Mouse (Mus musculus) liver, embryonic 12.5 days (tissue): Measurements from ENCODE around the gene Efna3. TPM values are rescaled to one million over a fixed set of nuclear protein-coding genes. Genes with fewer than 3 reads are reported as not detected.

Experiments used
- polyA plus RNA-seq: library from polyadenylated mRNA; unstranded; fragments of >200 nt; fragmentation: Nextera tagmentation; extraction: Ambion mirVana; gene quantifications from 2 replicates; pipeline ENCODE4 v1.2.1, GENCODE M21; 2016

Efna3 gene
- polyA plus RNA-seq, 1 experiment from 2014 or later: 1.0 TPM

Other genes with a start within 250 kb of the Efna3 start
- gene Rusc1, start 229.7 kb downstream of the Efna3 start, polyA plus RNA-seq: 7.7 and 8.8 TPM in 2 replicates
- 0.06 TPM in 1 of 2 replicates, not detected in the other for gene Gm43738, start 221.9 kb downstream of the Efna3 start, polyA plus RNA-seq
- 284 and 291 TPM in 2 replicates for gene Fdps, start 221.0 kb downstream of the Efna3 start, polyA plus RNA-seq
- gene Pklr, start 186.8 kb downstream of the Efna3 start, polyA plus RNA-seq: 162 and 171 TPM in 2 replicates
- 0.81 and 0.86 TPM in 2 replicates for gene Hcn3, start 162.8 kb downstream of the Efna3 start, polyA plus RNA-seq
- gene Clk2, start 158.2 kb downstream of the Efna3 start, polyA plus RNA-seq: 21.1 and 21.2 TPM in 2 replicates
- gene Scamp3, start 145.5 kb downstream of the Efna3 start, polyA plus RNA-seq: 79.8 and 86.3 TPM in 2 replicates
- 5.3 and 6.6 TPM in 2 replicates for gene Fam189b, start 139.8 kb downstream of the Efna3 start, polyA plus RNA-seq
- 26.6 and 26.7 TPM in 2 replicates for gene Gba, start 120.0 kb downstream of the Efna3 start, polyA plus RNA-seq
- 1.7 and 3.1 TPM in 2 replicates for gene Thbs3, start 107.8 kb downstream of the Efna3 start, polyA plus RNA-seq
- gene Mtx1, start 95.9 kb downstream of the Efna3 start, polyA plus RNA-seq: 160 and 167 TPM in 2 replicates
- 0.13 TPM in 1 of 2 replicates, not detected in the other for gene Muc1, start 93.9 kb downstream of the Efna3 start, polyA plus RNA-seq
- gene Krtcap2, start 77.0 kb downstream of the Efna3 start, polyA plus RNA-seq: 170 and 187 TPM in 2 replicates
- gene Trim46, start 76.7 kb downstream of the Efna3 start, polyA plus RNA-seq: 0.31 and 0.38 TPM in 2 replicates
- 72.3 and 73.6 TPM in 2 replicates for gene Dpm3, start 63.6 kb downstream of the Efna3 start, polyA plus RNA-seq
- 19.3 and 21.6 TPM in 2 replicates for gene Slc50a1, start 52.4 kb downstream of the Efna3 start, polyA plus RNA-seq
- 5.2 and 5.3 TPM in 2 replicates for gene Efna1, start 41.8 kb downstream of the Efna3 start, polyA plus RNA-seq
- 2.1 and 2.3 TPM in 2 replicates for gene Efna4, start 15.1 kb upstream of the Efna3 start, polyA plus RNA-seq
- 14.1 and 14.5 TPM in 2 replicates for gene Adam15, start 27.0 kb upstream of the Efna3 start, polyA plus RNA-seq
- gene Dcst2, start 39.0 kb upstream of the Efna3 start, polyA plus RNA-seq: 0.05 and 0.06 TPM in 2 replicates
- not detected in 2 replicates for gene Dcst1, start 42.3 kb upstream of the Efna3 start, polyA plus RNA-seq
- 1.2 and 1.6 TPM in 2 replicates for gene Zbtb7b, start 71.8 kb upstream of the Efna3 start, polyA plus RNA-seq
- gene Lenep, start 79.8 kb upstream of the Efna3 start, polyA plus RNA-seq: not detected in 2 replicates
- gene Flad1, start 88.9 kb upstream of the Efna3 start, polyA plus RNA-seq: 21.6 and 22.9 TPM in 2 replicates
- gene Cks1b, start 95.4 kb upstream of the Efna3 start, polyA plus RNA-seq: 310 and 316 TPM in 2 replicates
- 56.8 and 63.3 TPM in 2 replicates for gene Shc1, start 95.5 kb upstream of the Efna3 start, polyA plus RNA-seq
- gene Pygo2, start 107.2 kb upstream of the Efna3 start, polyA plus RNA-seq: 22.7 and 23.1 TPM in 2 replicates
- 8.3 and 9.2 TPM in 2 replicates for gene Pbxip1, start 113.7 kb upstream of the Efna3 start, polyA plus RNA-seq
- gene Pmvk, start 131.6 kb upstream of the Efna3 start, polyA plus RNA-seq: 39.1 and 40.5 TPM in 2 replicates
- gene Kcnn3, start 197.2 kb upstream of the Efna3 start, polyA plus RNA-seq: 0.12 TPM in 1 of 2 replicates, not detected in the other